Mouse (Mus musculus) myocyte (in vitro differentiated cells): ENCODE data around the gene Herpud2.

Source experiments
- CEBPB ChIP-seq: IDR thresholded peaks from 2 replicates; pipeline ENCODE4 v1.6.1; 2011; ENCODE audit warnings: mild to moderate bottlenecking, moderate library complexity; ENCODE audit not compliant: poor library complexity, insufficient read depth, severe bottlenecking
- E2F4 ChIP-seq: IDR thresholded peaks from one replicate; pipeline ENCODE4 v1.6.1; 2011; ENCODE audit warnings: mild to moderate bottlenecking, control low read depth, moderate library complexity; ENCODE audit not compliant: insufficient read depth
- MYOD1 ChIP-seq, 3 experiments: IDR thresholded peaks; one replicate each; pipeline ENCODE4 v1.6.1; 2011; ENCODE audit warnings: control low read depth in 2 of 3, low read depth in 2 of 3, mild to moderate bottlenecking in 2 of 3, moderate library complexity in 1 of 3; ENCODE audit not compliant: insufficient read length in 2 of 3, control insufficient read depth in 1 of 3
- POLR2A ChIP-seq: IDR thresholded peaks from one replicate; pipeline ENCODE4 v1.6.1; 2011; ENCODE audit warnings: low read depth, mild to moderate bottlenecking, control low read depth, moderate library complexity; ENCODE audit not compliant: insufficient read length
- POLR2AphosphoS2 ChIP-seq: IDR thresholded peaks from one replicate; pipeline ENCODE4 v1.6.1; 2011; ENCODE audit warnings: low read depth, control low read depth; ENCODE audit not compliant: insufficient read length
- REST ChIP-seq: IDR thresholded peaks from one replicate; pipeline ENCODE4 v1.6.1; 2011; ENCODE audit warnings: mild to moderate bottlenecking, control low read depth, moderate library complexity; ENCODE audit not compliant: insufficient read depth, insufficient read length
- USF1 ChIP-seq: IDR thresholded peaks from one replicate; pipeline ENCODE4 v1.6.1; 2011; ENCODE audit warnings: low read depth, mild to moderate bottlenecking, control low read depth, moderate library complexity

DNA sequence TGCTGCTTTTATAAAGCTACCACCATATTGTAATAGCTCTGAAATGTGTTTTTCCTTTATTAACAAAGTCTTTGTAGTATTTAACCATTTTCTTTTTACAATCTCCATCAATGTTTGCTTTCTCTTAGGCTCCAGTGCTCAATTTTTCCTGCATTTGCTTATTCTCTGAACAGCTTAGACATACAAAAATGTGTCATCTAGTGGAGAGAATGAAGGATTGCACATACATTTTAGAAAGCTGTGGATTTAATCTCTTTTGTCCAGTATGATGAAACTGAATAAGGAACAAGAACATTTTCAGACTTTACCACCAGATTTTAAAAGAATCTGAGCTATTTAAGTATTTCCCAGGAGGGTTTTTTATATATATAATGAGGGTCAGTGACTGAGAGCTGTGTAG lies 18.0 kb upstream of the Herpud2 start:
- no peak for TF ChIP-seq POLR2A
- TF ChIP-seq MYOD1 (IDR thresholded peaks at IDR 0.05; ENCODE audit: control insufficient read depth in 1 of 3, insufficient read length in 2 of 3, low read depth in 2 of 3), result no peak
- TF ChIP-seq E2F4, result no peak
- TF ChIP-seq USF1, result no peak
- TF ChIP-seq CEBPB, result no peak
- no peak for TF ChIP-seq POLR2AphosphoS2
- TF ChIP-seq REST, result no peak
